Comparison of ENCODE assay signal across 8 mouse cellular contexts in the genomic region with DNA sequence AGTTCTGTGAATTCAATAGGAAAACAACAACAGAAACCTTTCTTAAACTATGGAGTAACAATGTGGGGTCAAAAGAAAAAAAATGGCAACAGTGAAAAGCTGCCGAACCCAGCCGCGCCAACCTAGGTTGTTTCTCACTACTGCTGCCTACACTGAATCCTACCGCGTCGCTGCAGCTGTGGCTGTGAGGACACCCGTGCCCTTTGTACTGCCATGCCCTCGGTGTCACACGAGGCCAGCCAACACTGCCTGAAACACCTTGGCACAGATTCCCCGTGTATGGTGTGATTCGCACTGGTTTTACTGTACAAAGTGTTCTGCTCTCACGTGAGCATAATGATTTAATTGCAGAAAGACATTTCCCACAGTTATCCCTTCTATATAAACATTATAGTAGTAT. TPM values are rescaled to one million over a fixed set of nuclear protein-coding genes. Genes with fewer than 3 reads are reported as not detected.
DNase-seq lines count a peak whose midpoint lies in the region; ATAC-seq lines count a peak whose summit lies in the region.

No protein-coding gene starts in this region.

- peak; percentile 37 for DNase-seq in cerebellum, adult 11-12 months
- DNase-seq in cerebellum, adult 11 months = no peak
- peak; percentile 40 for DNase-seq in adrenal gland, adult 8-10 months
- DNase-seq in fat pad, adult 2 months (ENCODE audit: extremely low read depth, low read depth, low spot score) = peak; percentile 63
- peak; percentile 12 to 25 for DNase-seq in heart, postnatal 36 days
- peak; percentile 40 for DNase-seq in limb, embryonic 11.5 days (ENCODE audit: low spot score)
- DNase-seq in thymus, postnatal 0 days (ENCODE audit: low spot score) = peak; percentile 73

- H3K4me1 ChIP-seq in limb, embryonic 11.5 days (ENCODE audit: control insufficient read depth, insufficient read depth, low read length) = peaks cover 9% of the 10 kb centered on the region; the same call in 1 of the 2 replicates
- peaks cover 25% of the 10 kb centered on the region for H3K4me1 ChIP-seq in midbrain, embryonic 13.5 days (replicated peaks)

- H3K27ac ChIP-seq in limb, embryonic 11.5 days (replicated peaks; ENCODE audit: low read depth, low read length) = no peak overlapping the region
- H3K27ac ChIP-seq in midbrain, embryonic 13.5 days = no peak overlapping the region; the same call in 1 of the 2 replicates

- no peaks in the 10 kb centered on the region for H3K36me3 ChIP-seq in limb, embryonic 11.5 days (ENCODE audit: control insufficient read depth, insufficient read depth, low read length)
- peaks cover 26% of the 10 kb centered on the region for H3K36me3 ChIP-seq in midbrain, embryonic 13.5 days

- no peaks in the 10 kb centered on the region for H3K27me3 ChIP-seq in limb, embryonic 11.5 days (ENCODE audit: control insufficient read depth, insufficient read depth, low read length)
- H3K27me3 ChIP-seq in midbrain, embryonic 13.5 days = no peaks in the 10 kb centered on the region

- intact Hi-C loops in heart, postnatal 36 days (cut with DNase I) = loop anchor here (10.0 kb wide), 1 partner anchor 216 kb away; no protein-coding TSS in a partner anchor

- H3K9ac ChIP-seq in limb, embryonic 11.5 days (ENCODE audit: low read length) = 0 out of 2 replicates have a peak overlapping the region, but pooled peaks have one; percentile 22
- H3K9ac ChIP-seq in midbrain, embryonic 13.5 days (replicated peaks) = peak overlapping the region; percentile 93

- WGBS in limb, embryonic 11.5 days = 18% methylated on average over 12 of the region's 12 CpGs
- 17% methylated on average over 12 of the region's 12 CpGs for WGBS in midbrain, embryonic 13.5 days

- H3K4me3 ChIP-seq in limb, embryonic 11.5 days (ENCODE audit: low read depth, low read length) = peak overlapping the region; percentile 57
- peak overlapping the region; percentile 90 for H3K4me3 ChIP-seq in midbrain, embryonic 13.5 days (replicated peaks)

- H3K9me3 ChIP-seq in limb, embryonic 11.5 days (ENCODE audit: control insufficient read depth, low read length) = no peaks in the 10 kb centered on the region
- H3K9me3 ChIP-seq in midbrain, embryonic 13.5 days = no peaks in the 10 kb centered on the region

- ATAC-seq in limb, embryonic 11.5 days (ENCODE audit: insufficient number of reproducible peaks, low FRiP score, low TSS enrichment, low read depth) = no peak
- ATAC-seq in midbrain, embryonic 13.5 days = no peak

- peak overlapping the region; percentile 41 for H3K4me2 ChIP-seq in limb, embryonic 11.5 days (ENCODE audit: low read depth, severe bottlenecking)
- peak overlapping the region; percentile 70 for H3K4me2 ChIP-seq in midbrain, embryonic 13.5 days (replicated peaks)

RNA-seq across cellular contexts. Expression of gene Dlat, which starts 0.9 kb away (rescaled TPM):
- 100 to 1,000 TPM in 2 of 4 experiments, 10 to 100 TPM in 2; 71.5 to 123 (median 102) TPM for total RNA-seq in adrenal gland, adult 8-10 months (2022)
- total RNA-seq in heart, postnatal 36 days (2021) = 100 to 1,000 TPM; 399 to 460 TPM
- polyA plus RNA-seq in limb, embryonic 11.5 days (2014; fragmentation: Nextera tagmentation; extraction: Ambion mirVana) = 60.0 and 63.7 TPM in 2 replicates
- polyA plus RNA-seq in midbrain, embryonic 13.5 days (2015; fragmentation: Nextera tagmentation; extraction: Ambion mirVana) = 40.9 and 42.1 TPM in 2 replicates
- 37.4 and 42.7 TPM in 2 replicates for polyA plus RNA-seq in thymus, postnatal 0 days (2015; fragmentation: Nextera tagmentation; extraction: Ambion mirVana)

RNA-seq across cellular contexts. Expression of gene Nkapd1, which starts 43.2 kb away (rescaled TPM):
- 10 to 100 TPM; 16.8 to 24.3 (median 22.4) TPM for total RNA-seq in adrenal gland, adult 8-10 months (2022)
- total RNA-seq in heart, postnatal 36 days (2021) = 10 to 100 TPM; 13.0 to 16.5 TPM
- polyA plus RNA-seq in limb, embryonic 11.5 days (2014; fragmentation: Nextera tagmentation; extraction: Ambion mirVana) = 29.7 and 32.3 TPM in 2 replicates
- 23.5 and 23.8 TPM in 2 replicates for polyA plus RNA-seq in midbrain, embryonic 13.5 days (2015; fragmentation: Nextera tagmentation; extraction: Ambion mirVana)
- polyA plus RNA-seq in thymus, postnatal 0 days (2015; fragmentation: Nextera tagmentation; extraction: Ambion mirVana) = 26.4 and 30.9 TPM in 2 replicates

RNA-seq across cellular contexts. Expression of gene Pih1d2, which starts 43.3 kb away (rescaled TPM):
- total RNA-seq in adrenal gland, adult 8-10 months (2022) = 1 to 10 TPM; 2.5 to 3.5 (median 3.0) TPM
- total RNA-seq in heart, postnatal 36 days (2021) = under 1 TPM in 1 of 2 experiments, not detected in 1; 0.65 TPM
- polyA plus RNA-seq in limb, embryonic 11.5 days (2014; fragmentation: Nextera tagmentation; extraction: Ambion mirVana) = 5.0 and 5.6 TPM in 2 replicates
- polyA plus RNA-seq in midbrain, embryonic 13.5 days (2015; fragmentation: Nextera tagmentation; extraction: Ambion mirVana) = 5.5 and 6.5 TPM in 2 replicates
- polyA plus RNA-seq in thymus, postnatal 0 days (2015; fragmentation: Nextera tagmentation; extraction: Ambion mirVana) = 2.5 and 3.2 TPM in 2 replicates

RNA-seq across cellular contexts. Expression of gene Timm8b, which starts 56.7 kb away (rescaled TPM):
- 100 to 1,000 TPM; 139 to 206 (median 156) TPM for total RNA-seq in adrenal gland, adult 8-10 months (2022)
- 100 to 1,000 TPM; 271 to 284 TPM for total RNA-seq in heart, postnatal 36 days (2021)
- 297 and 308 TPM in 2 replicates for polyA plus RNA-seq in limb, embryonic 11.5 days (2014; fragmentation: Nextera tagmentation; extraction: Ambion mirVana)
- polyA plus RNA-seq in midbrain, embryonic 13.5 days (2015; fragmentation: Nextera tagmentation; extraction: Ambion mirVana) = 386 and 397 TPM in 2 replicates
- polyA plus RNA-seq in thymus, postnatal 0 days (2015; fragmentation: Nextera tagmentation; extraction: Ambion mirVana) = 282 and 312 TPM in 2 replicates

RNA-seq across cellular contexts. Expression of gene Sdhd, which starts 56.8 kb away (rescaled TPM):
- total RNA-seq in adrenal gland, adult 8-10 months (2022) = 100 to 1,000 TPM; 137 to 229 (median 191) TPM
- total RNA-seq in heart, postnatal 36 days (2021) = 100 to 1,000 TPM; 693 to 712 TPM
- polyA plus RNA-seq in limb, embryonic 11.5 days (2014; fragmentation: Nextera tagmentation; extraction: Ambion mirVana) = 293 and 303 TPM in 2 replicates
- polyA plus RNA-seq in midbrain, embryonic 13.5 days (2015; fragmentation: Nextera tagmentation; extraction: Ambion mirVana) = 209 and 210 TPM in 2 replicates
- polyA plus RNA-seq in thymus, postnatal 0 days (2015; fragmentation: Nextera tagmentation; extraction: Ambion mirVana) = 303 and 309 TPM in 2 replicates
